Mouse (Mus musculus) left cerebral cortex, postnatal 14 days (tissue): ENCODE measurements around the gene Cers4. TPM values are rescaled to one million over a fixed set of nuclear protein-coding genes. Genes with fewer than 3 reads are reported as not detected.

Experiments used
- DNase-seq, 2 experiments: peaks; one replicate each; pipeline ENCODE4 v3.0.0; 2021 to 2022; ENCODE audit warnings: low spot score in 2 of 2, mixed read lengths in 1 of 2
- intact Hi-C: fragments of 180-260 bp; cut with DNase I; formaldehyde crosslinking; loops from one replicate; pipeline ENCODE4 v1.15.1; 2025
- long read RNA-seq, 2 experiments: library from polyadenylated mRNA; stranded (forward); transcript quantifications; one replicate each; pipeline ENCODE4 v2.0.0; 2021
- total RNA-seq, 2 experiments: library from RNA; stranded (reverse); gene quantifications; 2 replicates each; pipeline ENCODE4 v1.2.3; 2021

Gene Cers4
- 10 to 100 TPM; 45.9 to 48.2 TPM for total RNA-seq
- long read RNA-seq, experiment 1, full-length matches to known transcripts, result 20 of 34 reads
- long read RNA-seq, experiment 1, partial matches to known transcripts, result 6 of 34 reads
- long read RNA-seq, experiment 1, other reads (novel, unspliced or antisense), result 8 of 34 reads
- long read RNA-seq, experiment 2, full-length matches to known transcripts, result 21 of 30 reads
- long read RNA-seq, experiment 2, partial matches to known transcripts, result 5 of 30 reads
- long read RNA-seq, experiment 2, other reads (novel, unspliced or antisense), result 4 of 30 reads

GRCm38 (mm10) chr8:4492851-4493685 lies at the start of gene Cers4:
Cers4 (plus strand) TSS chr8:4493026.
- peak; percentile 80 to 83 for DNase-seq
- intact Hi-C loops, result loop anchor here (5.0 kb wide), 1 partner anchor 81 kb away; no protein-coding TSS in a partner anchor

GRCm38 (mm10) chr8:4458165-4458564 lies 34.7 kb upstream of the Cers4 start:
- no peak for DNase-seq
- intact Hi-C loops, result no loop called here

- no peak for DNase-seq
- intact Hi-C loops, result no loop called here
Measured at GRCm38 (mm10) chr8:4463061-4463460, 29.8 kb upstream of the Cers4 start.

GRCm38 (mm10) chr8:4474419-4475187 lies 18.2 kb upstream of the Cers4 start:
- DNase-seq, result no peak
- intact Hi-C loops, result no loop called here

GRCm38 (mm10) chr8:4481154-4481553 lies 11.7 kb upstream of the Cers4 start:
- intact Hi-C loops, result no loop called here
- no peak for DNase-seq

GRCm38 (mm10) chr8:4481586-4481985 lies 11.2 kb upstream of the Cers4 start:
- no peak for DNase-seq

GRCm38 (mm10) chr8:4482501-4482900 lies 10.3 kb upstream of the Cers4 start:
- DNase-seq, result no peak
- intact Hi-C loops, result no loop called here

More at GRCm38 (mm10) chr8:4481586-4481985, 11.2 kb upstream of the Cers4 start:
- intact Hi-C loops, result no loop called here

GRCm38 (mm10) chr8:4483330-4483729 lies 9.5 kb upstream of the Cers4 start:
- intact Hi-C loops, result no loop called here
- DNase-seq, result no peak

GRCm38 (mm10) chr8:4493686-4494440 lies 1.0 kb downstream of the Cers4 start:
- peak; percentile 72 to 80 for DNase-seq
- intact Hi-C loops, result loop anchor here (5.0 kb wide), 1 partner anchor 82 kb away; no protein-coding TSS in a partner anchor

GRCm38 (mm10) chr8:4495976-4496375 lies 3.1 kb downstream of the Cers4 start:
- intact Hi-C loops, result no loop called here
- no peak for DNase-seq

GRCm38 (mm10) chr8:4497610-4498009 lies 4.8 kb downstream of the Cers4 start:
- DNase-seq, result no peak
- intact Hi-C loops, result no loop called here

GRCm38 (mm10) chr8:4505364-4505763 lies 12.5 kb downstream of the Cers4 start:
- intact Hi-C loops, result no loop called here
- no peak for DNase-seq

- DNase-seq, result no peak
- intact Hi-C loops, result no loop called here
Measured at GRCm38 (mm10) chr8:4507527-4507926, 14.7 kb downstream of the Cers4 start.

- DNase-seq, result no peak
- intact Hi-C loops, result no loop called here
Measured at GRCm38 (mm10) chr8:4510824-4511223, 18.0 kb downstream of the Cers4 start.

GRCm38 (mm10) chr8:4511429-4512115 lies 18.7 kb downstream of the Cers4 start:
- no peak for DNase-seq
- intact Hi-C loops, result no loop called here

GRCm38 (mm10) chr8:4512116-4512495 lies 19.3 kb downstream of the Cers4 start:
- intact Hi-C loops, result no loop called here
- no peak for DNase-seq

GRCm38 (mm10) chr8:4516162-4516561 lies 23.3 kb downstream of the Cers4 start:
- DNase-seq, result peak; percentile 59 to 66
- intact Hi-C loops, result loop anchor here (5.0 kb wide), 1 partner anchor 104 kb away; no protein-coding TSS in a partner anchor

- DNase-seq, result no peak
- intact Hi-C loops, result no loop called here
Measured at GRCm38 (mm10) chr8:4521472-4521871, 28.6 kb downstream of the Cers4 start.

- DNase-seq, result no peak
- intact Hi-C loops, result no loop called here
Measured at GRCm38 (mm10) chr8:4523525-4523924, 30.7 kb downstream of the Cers4 start.
